18 mouse cellular contexts compared by ENCODE assay signal in the genomic region with DNA sequence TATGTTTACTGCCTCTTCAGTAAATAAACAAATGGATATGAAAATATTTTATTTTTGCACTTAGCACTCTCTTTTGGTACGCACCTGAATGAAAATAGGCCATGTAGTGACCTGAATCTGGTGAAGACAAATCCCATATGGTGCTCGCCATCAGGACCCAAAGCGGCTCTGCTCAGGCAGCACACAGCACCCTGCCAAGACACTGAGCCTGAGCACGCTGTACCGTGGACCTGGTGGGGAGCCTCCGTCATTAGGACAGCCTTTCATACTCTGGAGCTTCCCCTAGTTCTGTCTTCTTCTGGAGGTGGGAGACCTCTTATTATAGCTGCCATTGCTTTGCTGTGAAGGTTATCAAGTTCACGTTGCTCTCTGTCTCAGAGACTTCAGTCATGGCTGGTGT. TPM values are rescaled to one million over a fixed set of nuclear protein-coding genes. Genes with fewer than 3 reads are reported as not detected.
DNase-seq lines count a peak whose midpoint lies in the region; ATAC-seq lines count a peak whose summit lies in the region.
"Had no signal": no experiment of that assay in that cellular context is flagged by ENCODE, and none has a peak within 500 bp of the region (broad histone marks: within the 10 kb centered on the region; RNA-seq: fewer than 3 reads in every experiment).

No protein-coding gene starts in this region.

- ATAC-seq in cerebellum, adult (ENCODE audit: insufficient number of reproducible peaks, low FRiP score, low TSS enrichment) = peak; percentile 75
- ATAC-seq: activated CD4-positive, CD25-positive, alpha-beta regulatory T cell, adult 4 months; forebrain, embryonic 16.5 days; inflammation-experienced regulatory T-cells, adult 6 months; liver, embryonic 12.5 days had no signal

- no peak for DNase-seq in cerebellum, postnatal 4 days (ENCODE audit: low spot score in 2 of 2)
- DNase-seq in brain, adult 2 months (ENCODE audit: low read depth, low spot score) = peak; percentile 96
- peak; percentile 76 for DNase-seq in cerebellum, adult 8-10 months
- peak; percentile 80 to 82 for DNase-seq in cerebellum, postnatal 25 days
- no peak for DNase-seq in adrenal gland, postnatal 10 days
- DNase-seq in spleen, adult 18-20 months = no peak
- DNase-seq: adrenal gland, adult 2 months; gastrocnemius, postnatal 10 days; heart, postnatal 10 days; kidney, adult 2 months; left cerebral cortex, postnatal 4 days; liver, postnatal 0 days; lung, postnatal 36 days had no signal

RNA-seq across cellular contexts. Expression of a gene that starts 57.6 kb away (rescaled TPM):
- total RNA-seq in adrenal gland, postnatal 10 days (2021) = 100 to 1,000 TPM; 106 to 116 TPM

Comparison
In these comparisons a context has a peak if more than half of its experiments do, and no peak if none do; other contexts are left out.
1. DNase-seq: peak in brain, adult 2 months (single experiment), cerebellum, adult 8-10 months (single experiment) and cerebellum, postnatal 25 days (2 of 2); none in cerebellum, postnatal 4 days (0 of 2), adrenal gland, postnatal 10 days (single experiment) and spleen, adult 18-20 months (0 of 2).